Mouse (Mus musculus) urinary bladder, postnatal 4 days (tissue): ENCODE measurements at regions not wholly inside any gene's neighbourhood (a gene's known extent, or its start where the extent isn't known, plus 50 kb on each side); places are given as distances from the start of the nearest gene placed in this dataset.

Source experiments
- DNase-seq, 2 experiments: peaks; one replicate each; pipeline ENCODE4 v3.0.0; 2021 to 2022; ENCODE audit warnings: low spot score in 2 of 2

- DNase-seq = no peak
These were observed 56.0 kb upstream of the Gpc4 start for GRCm38 (mm10) chrX:52221016-52221415.

DNA sequence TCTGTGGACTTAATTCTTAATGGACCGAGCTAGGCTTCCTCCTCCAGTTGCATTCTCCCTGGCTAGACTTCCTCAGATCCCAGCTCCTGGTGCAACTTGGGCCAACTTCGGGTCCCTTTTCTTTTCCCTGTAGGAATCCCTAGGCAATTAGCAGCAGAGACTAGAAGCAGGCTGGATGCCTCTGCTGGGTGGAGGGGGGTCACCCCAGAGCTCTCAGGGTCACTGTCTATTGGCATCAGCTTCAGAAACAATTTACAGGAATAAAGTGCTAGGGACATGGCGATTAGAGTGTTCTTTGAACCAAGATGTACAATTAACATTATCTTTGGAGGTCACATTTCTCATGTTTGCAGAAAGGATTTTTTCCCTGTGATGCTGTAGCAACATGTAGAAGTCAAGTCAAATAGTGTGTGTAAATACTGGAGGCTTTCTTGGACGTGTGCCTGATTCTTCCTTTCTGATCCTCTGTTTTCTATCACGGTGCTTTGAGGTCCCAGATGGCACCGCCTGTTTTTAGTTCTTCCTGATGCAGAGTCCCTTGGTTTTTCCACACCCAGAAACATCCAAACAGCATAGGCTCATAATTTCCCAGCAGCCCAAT, 52.2 kb upstream of the Gpc4 start:
- DNase-seq = peak in 1 of 2 experiments; percentile 18
